Mouse (Mus musculus): Measurements from ENCODE around the gene Cntnap2.
A peak's percentile ranks its signal among the peaks of the same experiment; 100 is the strongest.
"Not testable (repeated sequence)": the region's sequence is repeated elsewhere in the genome, so short reads cannot be mapped to it uniquely, and the experiment has no call there.

Cntnap2 gene

GRCm38 (mm10) chr6:46263171-46263570, 1204.0 kb downstream of the Cntnap2 start:
- no peak for DNase-seq (ENCODE audit: low read depth, low spot score)

GRCm38 (mm10) chr6:46346946-46347345, 1287.8 kb downstream of the Cntnap2 start:
- no peak for DNase-seq (ENCODE audit: low read depth, low spot score)

GRCm38 (mm10) chr6:46361091-46361490, 1301.9 kb downstream of the Cntnap2 start:
- DNase-seq (ENCODE audit: low read depth, low spot score): no peak

- no peak for DNase-seq (ENCODE audit: low read depth, low spot score)
Observed at GRCm38 (mm10) chr6:46362156-46362555, 1303.0 kb downstream of the Cntnap2 start.

- no peak for DNase-seq (ENCODE audit: low read depth, low spot score)
Observed at GRCm38 (mm10) chr6:46398725-46399589, 1339.8 kb downstream of the Cntnap2 start.

GRCm38 (mm10) chr6:46414154-46414553, 1355.0 kb downstream of the Cntnap2 start:
- DNase-seq (ENCODE audit: low read depth, low spot score): no peak

GRCm38 (mm10) chr6:46414562-46414961, 1355.4 kb downstream of the Cntnap2 start:
- no peak for DNase-seq (ENCODE audit: low read depth, low spot score)

- no peak for DNase-seq (ENCODE audit: low read depth, low spot score)
Observed at GRCm38 (mm10) chr6:46419827-46420226, 1360.7 kb downstream of the Cntnap2 start.

- DNase-seq (ENCODE audit: low read depth, low spot score): no peak
Observed at GRCm38 (mm10) chr6:46420349-46420748, 1361.2 kb downstream of the Cntnap2 start.

GRCm38 (mm10) chr6:46428231-46428630, 1369.1 kb downstream of the Cntnap2 start:
- DNase-seq (ENCODE audit: low read depth, low spot score): no peak

GRCm38 (mm10) chr6:46450917-46451638, 1391.9 kb downstream of the Cntnap2 start:
- no peak for DNase-seq (ENCODE audit: low read depth, low spot score)

- DNase-seq (ENCODE audit: low read depth, low spot score): no peak
Observed at GRCm38 (mm10) chr6:46472683-46473082, 1413.5 kb downstream of the Cntnap2 start.

- DNase-seq (ENCODE audit: low read depth, low spot score): no peak
Observed at GRCm38 (mm10) chr6:46484392-46484791, 1425.2 kb downstream of the Cntnap2 start.

GRCm38 (mm10) chr6:46502786-46503185, 1443.6 kb downstream of the Cntnap2 start:
- DNase-seq (ENCODE audit: low read depth, low spot score): peak; percentile 8

GRCm38 (mm10) chr6:46512841-46513240, 1453.7 kb downstream of the Cntnap2 start:
- DNase-seq (ENCODE audit: low read depth, low spot score): no peak

GRCm38 (mm10) chr6:46537586-46537985, 1478.4 kb downstream of the Cntnap2 start:
- DNase-seq (ENCODE audit: low read depth, low spot score): not testable (repeated sequence)

GRCm38 (mm10) chr6:46563470-46563869, 1504.3 kb downstream of the Cntnap2 start:
- DNase-seq (ENCODE audit: low read depth, low spot score): no peak

- peak; percentile 3 for DNase-seq (ENCODE audit: low read depth, low spot score)
Observed at GRCm38 (mm10) chr6:46575055-46575454, 1515.9 kb downstream of the Cntnap2 start.

- DNase-seq (ENCODE audit: low read depth, low spot score): no peak
Observed at GRCm38 (mm10) chr6:46612365-46612764, 1553.2 kb downstream of the Cntnap2 start.

- DNase-seq (ENCODE audit: low read depth, low spot score): no peak
Observed at GRCm38 (mm10) chr6:46612872-46613271, 1553.7 kb downstream of the Cntnap2 start.

GRCm38 (mm10) chr6:46669018-46669417, 1609.9 kb downstream of the Cntnap2 start:
- DNase-seq (ENCODE audit: low read depth, low spot score): no peak

GRCm38 (mm10) chr6:46675081-46675480, 1615.9 kb downstream of the Cntnap2 start:
- no peak for DNase-seq (ENCODE audit: low read depth, low spot score)

- DNase-seq (ENCODE audit: low read depth, low spot score): no peak
Observed at GRCm38 (mm10) chr6:46675621-46676020, 1616.5 kb downstream of the Cntnap2 start.

Data from embryo, embryonic 11.5 days (tissue).